Mouse (Mus musculus): ENCODE results near the gene Epp13. TPM values are rescaled to one million over a fixed set of nuclear protein-coding genes. Genes with fewer than 3 reads are reported as not detected.
"Not testable (repeated sequence)": the region's sequence is repeated elsewhere in the genome, so short reads cannot be mapped to it uniquely, and the experiment has no call there.

The Epp13 gene
- polyA plus RNA-seq, 1 experiment from 2014 or later, result not detected

DNA sequence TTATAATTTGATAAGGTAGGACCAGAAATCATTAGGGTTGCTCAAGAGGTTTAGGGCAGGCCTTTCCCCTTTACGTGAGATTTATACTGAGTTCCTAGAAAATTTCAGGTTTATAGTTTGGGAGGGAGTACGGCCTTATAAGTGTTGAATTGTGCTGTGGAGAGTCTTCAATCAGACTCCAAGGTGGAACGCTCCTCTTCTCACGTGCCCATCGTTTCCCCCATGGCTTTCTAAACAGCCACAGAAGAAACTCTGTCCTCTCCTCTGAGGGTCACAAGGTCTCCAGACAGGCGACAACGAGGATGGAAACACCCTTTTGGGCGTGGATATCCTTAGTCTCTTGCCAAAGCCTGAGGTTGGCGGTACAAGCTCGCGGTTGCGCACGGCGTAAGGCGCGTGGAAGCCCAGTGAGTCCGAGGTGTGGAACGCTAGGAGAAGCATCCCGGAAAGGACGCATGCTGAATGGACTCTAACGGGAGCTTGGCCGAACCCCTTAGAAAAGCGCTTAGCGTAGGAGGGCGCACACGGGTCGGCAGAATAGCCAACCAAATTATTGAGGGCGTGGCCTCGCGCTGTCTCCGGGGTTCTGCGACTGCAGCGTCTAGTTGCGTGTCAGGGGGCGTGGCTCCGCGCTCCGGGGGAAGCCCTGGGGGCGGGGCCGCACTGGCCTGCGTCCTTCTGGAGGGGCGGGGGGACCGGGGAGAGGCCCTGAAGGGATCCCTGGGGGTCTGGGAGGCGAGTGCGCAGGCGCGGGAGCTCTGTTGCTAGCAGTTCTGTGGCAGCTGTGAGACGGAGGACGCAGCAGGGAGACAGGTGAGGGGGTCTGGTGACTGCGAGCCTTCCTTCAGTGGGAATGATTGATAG is 33.6 kb downstream of the Epp13 start, which contains the start of gene Zfp667:
Gene Zfp667, plus strand, starts transcription at position 738 of the 864 bp plus-strand sequence.
- Histone ChIP-seq H3K36me3 (no peaks in the 10 kb centered on the region; the same call in 1 of the 2 replicates), H3K4me3 (peak within 1 kb of the TSS; percentile 54), H3K27me3 (no peaks in the 10 kb centered on the region), H3K9me3 (replicated peaks) (no peaks in the 10 kb centered on the region), H3K4me1 (replicated peaks) (peaks cover 15% of the 10 kb centered on the region), H3K9ac (peak within 1 kb of the TSS; percentile 56), H3K27ac (peak within 1 kb of the TSS; percentile 87), H3K4me2 (peak within 1 kb of the TSS; percentile 78)
- 3% methylated on average over 50 of the region's 50 CpGs for WGBS
- peak; percentile 90 for ATAC-seq (replicated peaks; ENCODE audit: insufficient number of reproducible peaks, insufficient read depth, low FRiP score, low read depth)

DNA sequence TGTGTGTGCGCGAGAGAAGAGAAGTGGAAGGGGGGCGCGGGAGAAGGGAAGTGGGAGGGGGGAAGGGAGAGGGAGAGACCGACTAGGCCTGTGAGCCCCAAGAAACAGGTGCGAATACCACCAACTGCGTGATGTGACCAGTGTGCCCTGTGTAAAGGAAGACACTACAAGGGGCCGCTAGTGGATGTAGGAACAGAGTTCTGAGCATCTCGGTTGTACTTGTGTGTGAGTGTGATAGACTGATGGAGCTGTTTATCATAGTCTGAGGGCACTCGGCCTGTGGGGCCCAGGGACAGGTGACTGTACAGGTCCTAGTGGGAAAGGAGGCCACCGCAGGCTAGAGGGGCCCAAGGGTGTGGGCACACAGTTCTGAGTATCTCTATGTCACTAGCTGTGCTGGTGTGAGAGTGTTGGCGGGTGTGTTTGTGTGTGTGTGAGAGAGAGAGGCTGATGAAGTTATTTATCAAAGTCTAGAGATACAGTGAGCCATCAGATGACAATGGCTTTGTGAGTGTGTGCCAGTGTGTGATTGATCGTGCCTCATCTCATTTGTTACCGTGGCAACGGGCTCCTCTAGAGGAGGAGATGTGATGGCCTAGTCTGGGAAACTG is 34.5 kb downstream of the Epp13 start:
- Histone ChIP-seq H3K4me3 (peak overlapping the region; percentile 54), H3K27me3 (no peaks in the 10 kb centered on the region), H3K4me2 (peak overlapping the region; percentile 78), H3K4me1 (replicated peaks) (peaks cover 15% of the 10 kb centered on the region), H3K36me3 (no peaks in the 10 kb centered on the region; the same call in 1 of the 2 replicates), H3K9me3 (replicated peaks) (no peaks in the 10 kb centered on the region), H3K27ac (peak overlapping the region; percentile 87), H3K9ac (peak overlapping the region; percentile 56)
- 24% methylated on average over 15 of the region's 15 CpGs for WGBS
- 0 out of 2 replicates have a peak, but pooled peaks have one; percentile 9 for ATAC-seq (replicated peaks; ENCODE audit: insufficient number of reproducible peaks, insufficient read depth, low FRiP score, low read depth)

DNA sequence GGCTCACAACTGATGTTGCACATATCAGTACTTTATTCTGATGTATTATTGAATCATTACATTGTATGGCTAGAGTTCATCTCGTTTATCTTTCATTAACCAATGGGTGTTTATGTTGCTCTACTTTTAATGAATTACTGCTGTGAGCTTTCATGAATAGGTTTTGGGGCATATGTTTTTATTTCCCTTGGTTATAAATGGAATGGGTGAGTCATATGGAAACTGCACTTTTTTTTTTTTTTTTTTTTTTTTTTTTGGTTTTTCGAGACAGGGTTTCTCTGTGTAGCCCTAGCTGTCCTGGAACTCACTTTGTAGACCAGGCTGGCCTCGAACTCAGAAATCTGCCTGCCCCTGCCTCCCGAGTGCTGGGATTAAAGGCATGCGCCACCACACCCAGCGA is 38.6 kb downstream of the Epp13 start:
- H3K36me3 ChIP-seq; H3K4me3 ChIP-seq; H3K27ac ChIP-seq; H3K9ac ChIP-seq; H3K27me3 ChIP-seq; H3K9me3 ChIP-seq (replicated peaks); H3K4me2 ChIP-seq; H3K4me1 ChIP-seq (replicated peaks); ATAC-seq (replicated peaks; ENCODE audit: insufficient number of reproducible peaks, insufficient read depth, low FRiP score, low read depth): not testable (repeated sequence)
- WGBS, result 81% methylated on average over 6 of the region's 6 CpGs

DNA sequence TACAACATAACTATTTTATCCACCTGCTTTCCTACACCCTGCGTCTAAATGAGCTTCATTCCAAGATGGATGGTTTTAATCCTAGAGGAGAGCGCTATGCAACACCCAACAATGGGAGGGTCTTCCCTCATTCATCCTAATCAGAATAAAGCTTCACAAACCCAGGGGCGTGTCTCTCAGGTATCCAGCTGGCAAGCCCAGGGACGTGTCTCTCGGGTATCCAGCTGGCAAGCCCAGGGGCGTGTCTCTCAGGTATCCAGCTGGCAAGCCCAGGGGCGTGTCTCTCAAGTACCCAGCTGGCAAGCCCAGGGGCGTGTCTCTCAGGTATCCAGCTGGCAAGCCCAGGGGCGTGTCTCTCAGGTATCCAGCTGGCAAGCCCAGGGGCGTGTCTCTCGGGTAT is 48.3 kb downstream of the Epp13 start:
- H3K4me1 ChIP-seq (replicated peaks); ATAC-seq (replicated peaks; ENCODE audit: insufficient number of reproducible peaks, insufficient read depth, low FRiP score, low read depth); H3K9me3 ChIP-seq (replicated peaks); H3K4me3 ChIP-seq; H3K9ac ChIP-seq; H3K4me2 ChIP-seq; H3K27me3 ChIP-seq; H3K27ac ChIP-seq: not testable (repeated sequence)
- WGBS, result 72% methylated on average over 11 of the region's 11 CpGs
- H3K36me3 ChIP-seq, result peaks cover 14% of the 10 kb centered on the region

DNA sequence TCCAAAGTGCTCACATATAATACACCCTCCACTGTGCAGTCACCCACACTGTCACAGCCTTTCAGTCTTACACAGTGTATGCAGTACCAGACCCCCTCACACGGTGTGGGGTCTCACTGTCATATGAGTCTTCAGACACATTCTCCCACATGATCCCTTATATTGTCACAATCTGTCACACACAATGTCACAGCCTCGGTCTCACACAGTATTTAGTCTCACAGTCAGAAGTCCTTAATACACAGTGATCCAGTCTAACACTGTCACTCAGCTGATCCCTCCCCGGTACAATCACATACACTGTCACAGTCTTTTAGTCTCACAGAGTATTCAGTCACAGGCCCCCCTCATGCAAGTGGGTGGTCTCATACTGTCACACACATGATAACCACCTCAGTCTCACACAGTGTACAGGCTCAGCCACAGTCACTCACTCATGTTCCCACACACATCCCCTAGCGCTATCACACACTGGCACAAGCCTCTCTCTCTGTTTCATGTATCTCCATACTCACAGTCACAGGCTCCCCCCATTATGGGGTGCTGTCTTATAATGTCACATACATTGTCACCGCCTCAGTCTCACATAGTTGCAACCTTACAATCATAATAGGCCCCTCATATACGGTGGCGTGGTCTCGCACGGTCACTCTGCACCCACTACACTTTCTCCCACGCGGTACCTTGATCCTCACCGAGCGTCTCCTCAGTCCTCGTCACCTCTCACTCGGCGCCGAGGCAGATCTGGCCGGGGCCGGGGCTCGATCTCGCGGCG is 78.1 kb downstream of the Epp13 start:
- H3K4me1 ChIP-seq (replicated peaks), result peaks cover 11% of the 10 kb centered on the region
- H3K4me2 ChIP-seq, result peak overlapping the region; percentile 69
- ATAC-seq (replicated peaks; ENCODE audit: insufficient number of reproducible peaks, insufficient read depth, low FRiP score, low read depth), result peak; percentile 73
- 16% methylated on average over 23 of the region's 23 CpGs for WGBS
- peak overlapping the region; percentile 74 for H3K9ac ChIP-seq
- H3K36me3 ChIP-seq, result peaks cover 8% of the 10 kb centered on the region; the same call in 1 of the 2 replicates
- H3K9me3 ChIP-seq (replicated peaks), result no peaks in the 10 kb centered on the region
- H3K4me3 ChIP-seq, result peak overlapping the region; percentile 65
- H3K27me3 ChIP-seq, result no peaks in the 10 kb centered on the region
- peak overlapping the region; percentile 79 for H3K27ac ChIP-seq

DNA sequence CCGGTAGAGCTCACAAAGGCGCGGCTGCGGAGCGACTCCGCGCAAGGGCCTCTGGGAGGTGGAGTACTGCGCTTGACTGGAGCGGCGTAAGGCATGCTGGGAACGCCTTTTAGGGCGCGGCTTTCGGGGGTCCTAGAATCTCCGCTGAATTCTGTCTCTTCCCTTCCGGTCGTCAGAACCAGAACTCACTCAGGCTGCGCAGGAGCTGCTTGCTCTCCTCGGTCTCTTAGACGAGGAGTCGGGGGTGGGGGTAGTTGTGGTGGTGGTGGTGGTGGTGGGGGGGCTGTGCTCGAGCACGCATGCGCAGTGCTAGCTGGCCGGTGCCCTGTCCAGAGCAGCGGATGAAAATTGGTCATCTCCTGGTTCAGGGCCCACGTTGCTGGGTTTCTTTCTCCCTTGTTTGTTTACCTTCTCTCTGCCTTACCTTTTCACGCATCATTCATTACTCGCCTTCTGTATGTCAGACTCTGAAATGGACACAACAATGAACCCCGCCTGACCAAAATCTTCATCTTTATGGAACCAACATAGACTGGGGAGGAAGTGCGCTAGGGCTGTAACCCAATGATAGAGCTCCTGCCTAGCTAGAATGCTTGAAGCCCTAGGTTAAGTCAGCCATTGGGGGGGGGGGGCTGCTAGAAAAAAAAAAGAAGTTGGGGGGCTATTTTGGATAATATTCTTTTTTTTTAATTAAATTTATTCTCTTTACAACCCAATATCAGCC is 78.9 kb downstream of the Epp13 start, which contains the start of gene Zfp583:
Gene Zfp583, minus strand, starts transcription at position 53 of the 724 bp plus-strand sequence.
- H3K27me3 ChIP-seq, result no peaks in the 10 kb centered on the region
- ATAC-seq (replicated peaks; ENCODE audit: insufficient number of reproducible peaks, insufficient read depth, low FRiP score, low read depth), result peak; percentile 90
- H3K9ac ChIP-seq, result peak within 1 kb of the TSS; percentile 74
- peak within 1 kb of the TSS; percentile 65 for H3K4me3 ChIP-seq
- 4% methylated on average over 31 of the region's 31 CpGs for WGBS
- no peaks in the 10 kb centered on the region for H3K9me3 ChIP-seq (replicated peaks)
- H3K4me2 ChIP-seq, result peak within 1 kb of the TSS; percentile 69
- H3K36me3 ChIP-seq, result peaks cover 7% of the 10 kb centered on the region; the same call in 1 of the 2 replicates
- peaks cover 11% of the 10 kb centered on the region for H3K4me1 ChIP-seq (replicated peaks)
- peak within 1 kb of the TSS; percentile 79 for H3K27ac ChIP-seq

Other genes with a start within 250 kb of the Epp13 start
- gene Vmn1r65, start 241.7 kb upstream of the Epp13 start, polyA plus RNA-seq (2015; fragmentation: Nextera tagmentation; extraction: Ambion mirVana), result not detected in 2 replicates
- not detected in 2 replicates for gene Nlrp4c, start 207.5 kb upstream of the Epp13 start, polyA plus RNA-seq (2015; fragmentation: Nextera tagmentation; extraction: Ambion mirVana)
- gene Zfp787, start 96.7 kb upstream of the Epp13 start, polyA plus RNA-seq (2015; fragmentation: Nextera tagmentation; extraction: Ambion mirVana), result 19.8 and 25.2 TPM in 2 replicates
- 29.9 and 38.5 TPM in 2 replicates for gene Zfp444, start 80.5 kb upstream of the Epp13 start, polyA plus RNA-seq (2015; fragmentation: Nextera tagmentation; extraction: Ambion mirVana)
- gene Galp, start 55.6 kb upstream of the Epp13 start, polyA plus RNA-seq (2015; fragmentation: Nextera tagmentation; extraction: Ambion mirVana), result not detected in 2 replicates
- not detected in 2 replicates for gene Zscan5b, start 30.4 kb upstream of the Epp13 start, polyA plus RNA-seq (2015; fragmentation: Nextera tagmentation; extraction: Ambion mirVana)
- 3.9 and 4.1 TPM in 2 replicates for gene Zfp667, start 33.9 kb downstream of the Epp13 start, polyA plus RNA-seq (2015; fragmentation: Nextera tagmentation; extraction: Ambion mirVana)
- 3.6 and 4.4 TPM in 2 replicates for gene Zfp583, start 78.6 kb downstream of the Epp13 start, polyA plus RNA-seq (2015; fragmentation: Nextera tagmentation; extraction: Ambion mirVana)
- gene Gm3854, start 91.0 kb downstream of the Epp13 start, polyA plus RNA-seq (2015; fragmentation: Nextera tagmentation; extraction: Ambion mirVana), result 0.73 and 1.3 TPM in 2 replicates
- 1.1 and 1.3 TPM in 2 replicates for gene Zfp78, start 110.6 kb downstream of the Epp13 start, polyA plus RNA-seq (2015; fragmentation: Nextera tagmentation; extraction: Ambion mirVana)
- gene Zfp28, start 130.6 kb downstream of the Epp13 start, polyA plus RNA-seq (2015; fragmentation: Nextera tagmentation; extraction: Ambion mirVana), result 8.0 and 8.8 TPM in 2 replicates
- gene Smim17, start 146.0 kb downstream of the Epp13 start, polyA plus RNA-seq (2015; fragmentation: Nextera tagmentation; extraction: Ambion mirVana), result 0.28 TPM in 1 of 2 replicates, not detected in the other
- gene Gm20715, start 157.6 kb downstream of the Epp13 start, polyA plus RNA-seq (2015; fragmentation: Nextera tagmentation; extraction: Ambion mirVana), result not detected in 2 replicates
- gene Olfr1344, start 186.0 kb downstream of the Epp13 start, polyA plus RNA-seq (2015; fragmentation: Nextera tagmentation; extraction: Ambion mirVana), result not detected in 2 replicates
- not detected in 2 replicates for gene Olfr1336, start 203.5 kb downstream of the Epp13 start, polyA plus RNA-seq (2015; fragmentation: Nextera tagmentation; extraction: Ambion mirVana)
- not detected in 2 replicates for gene Olfr1346, start 214.4 kb downstream of the Epp13 start, polyA plus RNA-seq (2015; fragmentation: Nextera tagmentation; extraction: Ambion mirVana)
- gene Olfr5, start 234.2 kb downstream of the Epp13 start, polyA plus RNA-seq (2015; fragmentation: Nextera tagmentation; extraction: Ambion mirVana), result not detected in 2 replicates
- gene Olfr1347, start 247.0 kb downstream of the Epp13 start, polyA plus RNA-seq (2015; fragmentation: Nextera tagmentation; extraction: Ambion mirVana), result not detected in 2 replicates